Mouse (Mus musculus) testis, postnatal 14 days (tissue): ENCODE results near the gene Ezh1.
"Not testable (repeated sequence)": the region's sequence is repeated elsewhere in the genome, so short reads cannot be mapped to it uniquely, and the experiment has no call there.

Experiments used
- DNase-seq: peaks from one replicate; pipeline ENCODE4 v3.0.0; 2021; ENCODE audit warnings: low spot score

Ezh1 gene

GRCm38 (mm10) chr11:101168301-101168980 is 57.8 kb downstream of the Ezh1 start:
- no peak for DNase-seq

GRCm38 (mm10) chr11:101167963-101168300 is 58.3 kb downstream of the Ezh1 start:
- DNase-seq, result no peak

- DNase-seq, result no peak
These were observed 58.9 kb downstream of the Ezh1 start for GRCm38 (mm10) chr11:101167211-101167962.

GRCm38 (mm10) chr11:101166357-101166756 is 59.9 kb downstream of the Ezh1 start:
- no peak for DNase-seq

GRCm38 (mm10) chr11:101164677-101165580 is 61.3 kb downstream of the Ezh1 start:
- DNase-seq, result no peak

- DNase-seq, result no peak
These were observed 62.0 kb downstream of the Ezh1 start for GRCm38 (mm10) chr11:101164351-101164665.

GRCm38 (mm10) chr11:101163476-101164350 is 62.5 kb downstream of the Ezh1 start:
- no peak for DNase-seq

- peak; percentile 73 for DNase-seq
These were observed 63.5 kb downstream of the Ezh1 start for GRCm38 (mm10) chr11:101162772-101163171.

- DNase-seq, result no peak
These were observed 64.0 kb downstream of the Ezh1 start for GRCm38 (mm10) chr11:101162301-101162700.

- no peak for DNase-seq
These were observed 64.7 kb downstream of the Ezh1 start for GRCm38 (mm10) chr11:101161551-101161950.

GRCm38 (mm10) chr11:101160981-101161505 is 65.2 kb downstream of the Ezh1 start:
- not testable (repeated sequence) for DNase-seq

- DNase-seq, result not testable (repeated sequence)
These were observed 66.1 kb downstream of the Ezh1 start for GRCm38 (mm10) chr11:101160151-101160550.

GRCm38 (mm10) chr11:101155728-101156371 is 70.4 kb downstream of the Ezh1 start, which contains the start of gene Tubg2:
TSS of gene Tubg2 (plus strand) at chr11:101155907.
- no peak for DNase-seq

GRCm38 (mm10) chr11:101155151-101155550 is 71.1 kb downstream of the Ezh1 start:
- no peak for DNase-seq

- no peak for DNase-seq
These were observed 71.6 kb downstream of the Ezh1 start for GRCm38 (mm10) chr11:101154648-101155047.

- DNase-seq, result no peak
These were observed 73.4 kb downstream of the Ezh1 start for GRCm38 (mm10) chr11:101152825-101153224.

GRCm38 (mm10) chr11:101151063-101151462 is 75.2 kb downstream of the Ezh1 start:
- DNase-seq, result no peak

GRCm38 (mm10) chr11:101149178-101150105 is 76.8 kb downstream of the Ezh1 start:
- no peak for DNase-seq

- no peak for DNase-seq
These were observed 77.5 kb downstream of the Ezh1 start for GRCm38 (mm10) chr11:101148751-101149150.

- no peak for DNase-seq
These were observed 79.9 kb downstream of the Ezh1 start for GRCm38 (mm10) chr11:101146377-101146776.
